Mouse (Mus musculus) heart, embryonic 12.5 days (tissue): ENCODE data around the gene Ispd. TPM values are rescaled to one million over a fixed set of nuclear protein-coding genes. Genes with fewer than 3 reads are reported as not detected.

ENCODE experiments used
- ATAC-seq: fragments of 200-750 bp; cut with Nextera tagmentation; 2 replicates; pipeline ENCODE4 v1.8.0; 2017; ENCODE audit warnings: moderate TSS enrichment, moderate library complexity; ENCODE audit not compliant: insufficient number of reproducible peaks, low FRiP score
- H3K27ac ChIP-seq: fragments of 300-500 bp; sonication (generic); 2 replicates; pipeline ENCODE4 v1.5.1; 2016; ENCODE audit warnings: mild to moderate bottlenecking, moderate library complexity; ENCODE audit not compliant: poor library complexity, severe bottlenecking
- H3K27me3 ChIP-seq: fragments of 300-500 bp; sonication (generic); replicated peaks from 2 replicates; pipeline ENCODE4 v1.6.1; 2016; ENCODE audit warnings: mild to moderate bottlenecking, moderate library complexity
- H3K36me3 ChIP-seq: fragments of 300-500 bp; sonication (generic); 2 replicates; pipeline ENCODE4 v1.6.1; 2016; ENCODE audit warnings: mild to moderate bottlenecking, moderate library complexity
- H3K4me1 ChIP-seq: fragments of 300-500 bp; sonication (generic); replicated peaks from 2 replicates; pipeline ENCODE4 v1.6.1; 2016; ENCODE audit warnings: mild to moderate bottlenecking
- H3K4me2 ChIP-seq: fragments of 300-500 bp; sonication (generic); 2 replicates; pipeline ENCODE4 v1.6.1; 2016; ENCODE audit warnings: mild to moderate bottlenecking, moderate library complexity
- H3K4me3 ChIP-seq: fragments of 300-500 bp; sonication (generic); 2 replicates; pipeline ENCODE4 v1.5.1; 2016; ENCODE audit warnings: mild to moderate bottlenecking
- H3K9ac ChIP-seq: fragments of 300-500 bp; sonication (generic); 2 replicates; pipeline ENCODE4 v1.6.1; 2016; ENCODE audit warnings: mild to moderate bottlenecking, moderate library complexity
- H3K9me3 ChIP-seq: fragments of 300-500 bp; sonication (generic); replicated peaks from 2 replicates; pipeline ENCODE4 v1.6.1; 2016; ENCODE audit warnings: mild to moderate bottlenecking, moderate library complexity
- WGBS: fragments of 180-500 bp; shearing (Covaris S2); methylation state at CpG from one replicate; pipeline ENCODE4 v1.1.7; 2016; 5-methylcytosine and 5-hydroxymethylcytosine counted together
- polyA plus RNA-seq: library from polyadenylated mRNA; unstranded; fragments of >200 nt; fragmentation: Nextera tagmentation; extraction: Ambion mirVana; gene quantifications from 2 replicates; pipeline ENCODE4 v1.2.1, GENCODE M21; 2016

Ispd gene
- polyA plus RNA-seq, 1 experiment from 2014 or later, result 12.5 TPM

DNA sequence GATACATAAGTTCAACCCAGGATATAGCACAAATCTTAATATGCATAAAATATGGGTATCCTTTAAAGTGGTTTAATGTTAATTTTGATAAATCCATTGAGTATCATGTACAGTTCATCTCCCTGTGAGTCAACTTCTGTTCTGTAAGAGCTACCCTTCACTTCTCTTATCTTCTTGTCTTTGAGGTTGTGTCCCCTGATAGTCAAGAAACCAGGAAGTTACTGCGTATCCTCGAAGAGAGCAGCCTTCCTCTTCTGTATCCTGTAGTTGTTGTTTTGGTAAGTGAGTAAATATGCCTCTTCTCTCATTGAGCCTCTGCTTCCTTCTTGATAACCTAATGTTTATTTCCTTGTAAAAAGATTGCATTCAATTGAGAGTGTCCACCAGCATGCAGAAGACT lies 140.5 kb downstream of the Ispd start:
- H3K4me3 ChIP-seq, result no peak overlapping the region
- 43% methylated on average over 2 of the region's 2 CpGs for WGBS
- H3K4me1 ChIP-seq, result 0 out of 2 replicates have a peak, but pooled peaks cover 7% of the 10 kb centered on the region
- no peak overlapping the region for H3K27ac ChIP-seq
- H3K36me3 ChIP-seq, result no peaks in the 10 kb centered on the region
- no peak overlapping the region for H3K9ac ChIP-seq
- no peak for ATAC-seq
- H3K27me3 ChIP-seq, result no peaks in the 10 kb centered on the region
- no peak overlapping the region for H3K4me2 ChIP-seq
- H3K9me3 ChIP-seq, result no peaks in the 10 kb centered on the region

DNA sequence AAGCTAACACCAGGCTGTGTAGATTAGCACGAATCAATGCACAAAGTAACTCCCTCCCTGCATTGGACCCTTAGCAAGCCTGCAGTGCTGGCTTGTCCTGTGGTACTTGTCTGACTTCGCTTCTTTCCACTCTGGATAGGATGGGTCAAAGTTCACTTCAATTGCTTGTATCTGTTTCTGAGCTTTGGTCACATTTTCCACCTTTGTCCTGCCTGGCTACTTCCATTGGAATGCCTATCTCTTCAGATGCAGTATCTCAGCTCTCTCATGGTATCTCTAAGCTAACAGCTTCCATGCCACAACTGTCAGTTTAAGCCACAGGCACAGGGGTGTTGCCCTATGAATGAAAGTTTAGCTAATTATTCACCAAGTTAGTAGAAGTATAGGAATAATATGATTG lies 142.3 kb downstream of the Ispd start:
- ATAC-seq, result no peak
- Histone ChIP-seq H3K27me3 (no peaks in the 10 kb centered on the region), H3K27ac (no peak overlapping the region), H3K9ac (no peak overlapping the region), H3K4me3 (no peak overlapping the region), H3K9me3 (no peaks in the 10 kb centered on the region), H3K36me3 (no peaks in the 10 kb centered on the region), H3K4me1 (0 out of 2 replicates have a peak, but pooled peaks cover 7% of the 10 kb centered on the region), H3K4me2 (no peak overlapping the region)
- 53% methylated on average over 2 of the region's 2 CpGs for WGBS

DNA sequence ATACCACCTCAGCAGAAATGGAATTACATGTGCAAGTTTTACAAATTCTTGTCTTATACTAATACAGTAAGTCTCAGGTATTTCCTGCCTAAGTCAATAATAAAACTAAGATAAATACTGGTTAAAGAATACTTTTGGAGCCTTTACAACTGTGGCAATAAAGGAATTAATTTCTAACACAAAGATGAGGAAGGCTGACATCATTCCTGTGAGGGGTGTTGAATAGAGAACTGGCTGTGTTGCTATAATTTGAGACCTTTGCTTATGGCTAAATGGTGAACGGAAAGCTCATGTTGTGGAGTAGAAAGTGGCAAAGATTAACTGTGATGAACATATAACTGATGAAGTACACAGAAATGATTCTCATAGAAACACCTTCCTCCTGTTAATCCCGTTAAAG lies 149.7 kb downstream of the Ispd start:
- Histone ChIP-seq H3K27me3 (no peaks in the 10 kb centered on the region), H3K9ac (no peak overlapping the region), H3K4me3 (no peak overlapping the region), H3K36me3 (no peaks in the 10 kb centered on the region), H3K4me1 (no peaks in the 10 kb centered on the region), H3K27ac (no peak overlapping the region), H3K9me3 (no peaks in the 10 kb centered on the region), H3K4me2 (no peak overlapping the region)
- no peak for ATAC-seq
- 88% methylated on average over 2 of the region's 2 CpGs for WGBS

DNA sequence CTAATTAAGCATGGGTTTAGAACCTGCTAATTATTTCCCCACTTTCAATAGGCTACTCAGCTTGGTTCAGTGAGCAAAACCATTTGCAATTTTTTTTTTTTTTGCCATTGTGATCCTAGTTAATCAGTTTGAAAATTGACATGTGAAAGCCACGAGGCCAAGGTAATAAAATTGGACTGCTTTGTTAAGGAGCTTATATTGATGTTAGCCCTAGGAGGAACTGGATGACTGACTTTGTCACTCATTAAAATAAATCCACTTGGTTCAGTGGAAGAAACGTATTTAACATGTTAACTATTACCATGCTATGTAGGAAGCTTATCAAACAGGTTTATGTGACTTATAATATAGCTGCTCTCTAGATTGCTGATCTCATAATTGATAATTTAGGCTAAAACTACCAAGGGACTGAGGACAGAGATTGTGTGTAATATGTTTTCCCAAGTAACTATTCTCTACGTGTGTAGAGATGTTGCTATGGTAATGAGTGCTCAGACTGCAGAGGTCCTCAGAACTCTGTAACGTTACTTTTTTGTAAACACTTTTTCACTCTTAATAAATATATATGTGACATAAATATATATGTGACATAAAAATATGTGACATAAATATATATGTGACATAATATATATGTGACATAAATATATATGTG lies 150.3 kb downstream of the Ispd start:
- H3K4me2 ChIP-seq, result no peak overlapping the region
- no peak overlapping the region for H3K9ac ChIP-seq
- WGBS, result 80% methylated on average over 4 of the region's 4 CpGs
- no peaks in the 10 kb centered on the region for H3K36me3 ChIP-seq
- H3K27ac ChIP-seq, result no peak overlapping the region
- H3K4me3 ChIP-seq, result no peak overlapping the region
- H3K4me1 ChIP-seq, result no peaks in the 10 kb centered on the region
- no peak for ATAC-seq
- no peaks in the 10 kb centered on the region for H3K9me3 ChIP-seq
- no peaks in the 10 kb centered on the region for H3K27me3 ChIP-seq

DNA sequence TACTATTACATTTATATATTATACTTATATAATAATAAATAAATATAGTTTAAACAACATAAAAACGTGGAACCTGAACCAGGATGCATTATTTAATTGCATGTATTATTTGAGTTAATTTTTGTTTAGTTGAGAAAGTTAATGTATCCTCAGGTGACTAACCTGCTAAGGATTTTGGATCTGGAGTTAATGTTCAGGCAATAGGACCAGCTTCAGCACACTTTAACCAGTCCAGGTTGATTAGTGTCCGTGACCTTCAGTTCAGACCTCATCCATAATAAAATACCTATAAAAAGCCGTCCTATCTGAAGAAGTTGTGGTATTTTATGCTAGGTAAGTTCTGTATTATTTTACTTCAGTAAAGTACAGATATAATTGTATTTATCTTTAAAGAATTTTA lies 151.3 kb downstream of the Ispd start:
- Histone ChIP-seq H3K4me1 (no peaks in the 10 kb centered on the region), H3K9me3 (no peaks in the 10 kb centered on the region), H3K36me3 (no peaks in the 10 kb centered on the region), H3K27me3 (no peaks in the 10 kb centered on the region), H3K27ac (no peak overlapping the region), H3K9ac (no peak overlapping the region), H3K4me2 (no peak overlapping the region), H3K4me3 (no peak overlapping the region)
- ATAC-seq, result no peak
- 79% methylated on average over 3 of the region's 3 CpGs for WGBS

DNA sequence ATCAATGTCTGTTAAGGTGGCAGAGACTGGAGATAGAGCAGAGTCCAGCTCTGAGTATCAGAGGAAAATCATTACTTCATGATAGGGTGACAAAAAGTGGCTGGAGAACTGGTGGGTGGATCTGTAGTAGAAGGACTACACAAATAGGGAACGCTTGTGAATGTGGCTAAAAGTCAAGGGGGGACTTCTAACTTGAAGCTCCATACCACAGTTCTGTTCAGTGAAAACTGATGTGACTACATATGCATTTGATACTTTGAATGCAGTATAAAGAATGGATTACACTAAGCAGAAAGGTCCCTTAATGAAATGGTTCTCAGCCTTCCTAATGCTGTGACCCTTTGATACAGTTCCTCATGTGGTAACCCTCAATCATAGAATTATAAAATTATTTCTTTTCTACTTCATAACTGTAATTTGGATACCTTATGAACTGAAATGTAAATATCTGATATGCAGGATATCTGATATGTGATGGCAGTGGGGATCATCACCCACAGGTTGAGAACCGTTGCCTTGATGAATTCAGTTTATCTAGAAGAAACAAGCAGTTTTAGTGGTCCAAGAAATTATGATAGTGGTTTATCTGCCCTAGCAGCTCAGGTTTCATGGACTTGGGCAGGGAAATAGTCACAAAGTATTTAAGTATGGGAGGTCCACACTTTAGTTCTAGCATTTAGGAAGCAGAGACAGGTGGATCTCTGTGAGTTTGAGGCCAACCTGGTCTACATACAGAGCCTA lies 152.1 kb downstream of the Ispd start:
- Histone ChIP-seq H3K27ac (no peak overlapping the region), H3K9me3 (no peaks in the 10 kb centered on the region), H3K4me2 (no peak overlapping the region), H3K4me3 (no peak overlapping the region), H3K4me1 (no peaks in the 10 kb centered on the region), H3K36me3 (no peaks in the 10 kb centered on the region), H3K9ac (no peak overlapping the region), H3K27me3 (no peaks in the 10 kb centered on the region)
- 70% methylated on average over 2 of the region's 2 CpGs for WGBS
- ATAC-seq, result no peak

DNA sequence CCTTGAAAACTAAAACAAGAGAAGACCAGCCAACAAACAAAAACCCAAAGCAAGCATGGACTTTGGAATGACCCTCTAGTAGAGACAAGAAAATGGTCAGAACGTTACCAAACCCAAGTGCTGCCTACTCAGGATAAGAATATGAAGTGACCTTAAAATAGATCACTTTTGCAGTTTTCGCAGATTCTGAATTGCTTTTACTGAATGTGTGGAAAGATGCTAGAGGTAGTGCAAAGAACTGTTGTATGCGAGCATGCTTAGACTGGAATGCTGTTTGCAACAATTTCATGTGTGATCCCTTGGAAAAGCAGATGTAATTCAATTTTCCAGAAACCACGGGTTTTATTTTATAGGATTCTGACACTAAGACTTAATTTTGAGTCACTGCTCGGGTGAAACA lies 153.3 kb downstream of the Ispd start:
- no peaks in the 10 kb centered on the region for H3K36me3 ChIP-seq
- no peak overlapping the region for H3K4me2 ChIP-seq
- 74% methylated on average over 5 of the region's 5 CpGs for WGBS
- no peaks in the 10 kb centered on the region for H3K4me1 ChIP-seq
- no peak overlapping the region for H3K9ac ChIP-seq
- H3K9me3 ChIP-seq, result no peaks in the 10 kb centered on the region
- no peak overlapping the region for H3K4me3 ChIP-seq
- ATAC-seq, result no peak
- H3K27ac ChIP-seq, result no peak overlapping the region
- H3K27me3 ChIP-seq, result no peaks in the 10 kb centered on the region

DNA sequence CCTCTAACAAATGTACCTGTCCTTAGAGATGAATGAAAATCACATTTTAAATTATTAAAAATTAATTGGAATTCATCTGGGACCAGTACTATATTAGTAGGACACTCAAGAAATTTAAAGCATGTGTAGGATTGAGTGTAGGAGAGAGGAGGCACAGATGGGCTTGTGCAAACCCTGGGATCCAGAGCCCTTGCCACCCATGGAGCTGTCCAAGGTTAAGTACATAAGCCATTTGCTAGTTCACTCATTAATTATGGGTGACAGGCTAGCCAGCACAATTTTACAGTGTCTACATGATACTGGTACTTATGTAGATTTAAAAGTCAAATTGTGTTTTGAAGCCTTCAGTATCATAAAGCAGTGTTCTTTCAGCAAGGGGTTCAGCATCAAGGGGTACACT lies 164.1 kb downstream of the Ispd start:
- H3K4me1 ChIP-seq, result no peaks in the 10 kb centered on the region
- ATAC-seq, result no peak
- H3K27ac ChIP-seq, result no peak overlapping the region
- H3K4me3 ChIP-seq, result no peak overlapping the region
- no peak overlapping the region for H3K4me2 ChIP-seq
- no peak overlapping the region for H3K9ac ChIP-seq
- H3K9me3 ChIP-seq, result no peaks in the 10 kb centered on the region
- H3K27me3 ChIP-seq, result no peaks in the 10 kb centered on the region
- no peaks in the 10 kb centered on the region for H3K36me3 ChIP-seq

DNA sequence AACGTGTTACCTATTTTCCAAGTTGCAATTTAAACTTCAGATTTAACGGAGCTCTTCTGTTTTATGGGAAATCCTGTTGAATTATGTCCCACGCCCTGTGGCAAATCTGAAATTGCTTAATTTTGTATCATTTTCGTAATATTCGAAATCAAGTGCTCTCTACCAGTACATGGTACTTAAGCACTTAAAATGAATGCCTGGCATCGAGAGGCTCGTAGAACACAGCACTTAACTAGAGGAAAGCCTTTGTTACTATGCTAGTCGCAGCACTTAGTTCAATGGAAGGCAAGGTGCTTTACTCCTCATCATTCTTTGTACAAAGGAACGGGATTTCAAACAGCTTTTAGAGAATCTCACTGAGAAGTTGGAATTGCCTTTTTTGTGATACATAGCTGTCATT lies 168.2 kb downstream of the Ispd start:
- 86% methylated on average over 9 of the region's 9 CpGs for WGBS

DNA sequence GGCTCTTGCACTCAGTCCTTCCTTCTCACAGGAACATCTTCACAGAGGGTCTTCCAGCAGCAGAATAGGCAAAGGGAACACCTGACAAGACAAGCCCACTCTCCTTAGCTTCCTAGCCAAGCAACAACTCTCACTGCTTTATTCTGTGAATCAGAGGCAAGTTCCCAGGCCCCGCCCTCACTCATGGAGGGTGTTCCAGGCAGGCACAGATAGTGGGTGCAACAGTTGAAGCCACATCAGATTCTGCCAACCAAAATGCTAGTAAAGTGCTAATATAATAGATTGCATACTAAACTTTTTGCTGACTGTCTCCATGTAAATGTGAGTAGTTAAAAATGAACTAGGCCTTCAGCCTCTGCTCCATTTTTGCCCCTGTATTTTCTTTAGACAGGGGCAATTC lies 173.4 kb downstream of the Ispd start:
- Histone ChIP-seq H3K4me1 (no peaks in the 10 kb centered on the region), H3K27me3 (no peaks in the 10 kb centered on the region), H3K27ac (no peak overlapping the region), H3K9me3 (no peaks in the 10 kb centered on the region), H3K4me3 (no peak overlapping the region), H3K9ac (no peak overlapping the region), H3K36me3 (no peaks in the 10 kb centered on the region), H3K4me2 (no peak overlapping the region)
- ATAC-seq, result no peak
- WGBS, result 83% methylated on average over 1 of the region's 1 CpGs

More for the DNA sequence above, 168.2 kb downstream of the Ispd start:
- H3K27me3 ChIP-seq, result no peaks in the 10 kb centered on the region
- H3K4me1 ChIP-seq, result no peaks in the 10 kb centered on the region
- no peak for ATAC-seq
- no peak overlapping the region for H3K9ac ChIP-seq
- no peak overlapping the region for H3K4me2 ChIP-seq
- H3K9me3 ChIP-seq, result no peaks in the 10 kb centered on the region
- H3K36me3 ChIP-seq, result no peaks in the 10 kb centered on the region
- H3K27ac ChIP-seq, result no peak overlapping the region
- no peak overlapping the region for H3K4me3 ChIP-seq

DNA sequence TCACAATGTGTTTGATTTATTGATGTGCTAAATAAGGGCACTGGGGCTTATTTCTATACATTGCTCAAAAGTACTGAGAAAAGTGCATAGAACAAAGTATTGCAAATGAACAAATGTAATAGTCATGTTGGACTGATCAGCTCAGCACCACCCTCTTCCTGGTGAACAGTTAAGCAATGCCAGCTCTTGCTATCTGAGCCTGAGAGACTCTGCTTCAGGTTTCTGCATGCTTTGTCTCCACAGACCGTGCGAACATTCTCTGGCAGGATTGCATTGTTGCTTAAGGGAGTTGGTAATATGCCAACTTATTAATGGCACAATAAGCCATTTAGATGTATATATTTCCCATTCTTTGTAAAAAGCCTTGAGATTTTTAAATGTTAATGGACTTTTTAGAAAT lies 182.9 kb downstream of the Ispd start:
- Histone ChIP-seq H3K4me3 (no peak overlapping the region), H3K27ac (no peak overlapping the region), H3K4me2 (no peak overlapping the region), H3K36me3 (no peaks in the 10 kb centered on the region), H3K9me3 (no peaks in the 10 kb centered on the region), H3K27me3 (no peaks in the 10 kb centered on the region), H3K4me1 (no peaks in the 10 kb centered on the region), H3K9ac (no peak overlapping the region)
- no peak for ATAC-seq
- whole genome bisulfite sequencing, result 63% methylated on average over 2 of the region's 2 CpGs

DNA sequence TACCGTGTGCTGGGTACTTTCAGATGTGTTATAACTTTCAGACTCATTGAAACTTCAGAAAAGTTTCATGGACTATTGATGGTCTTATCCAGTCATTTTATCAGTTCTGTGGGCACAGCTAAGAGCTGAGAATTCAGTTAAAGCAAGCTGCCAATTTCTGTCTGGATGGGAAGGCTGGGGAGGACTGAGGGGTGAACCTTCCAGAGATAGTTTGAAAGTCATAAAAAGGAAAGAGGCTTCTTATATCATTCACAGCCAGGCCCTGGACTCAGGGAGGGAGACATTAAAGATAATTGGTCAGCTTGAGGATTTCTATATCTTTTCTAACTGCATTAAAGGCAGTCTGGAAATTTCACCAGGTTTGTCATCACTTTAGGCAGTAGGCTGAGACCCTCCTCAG lies 185.7 kb downstream of the Ispd start:
- 76% methylated on average over 1 of the region's 1 CpGs for WGBS
- H3K27ac ChIP-seq, result no peak overlapping the region
- no peaks in the 10 kb centered on the region for H3K36me3 ChIP-seq
- ATAC-seq, result no peak
- no peaks in the 10 kb centered on the region for H3K9me3 ChIP-seq
- H3K27me3 ChIP-seq, result no peaks in the 10 kb centered on the region
- no peak overlapping the region for H3K4me3 ChIP-seq
- no peak overlapping the region for H3K9ac ChIP-seq
- no peak overlapping the region for H3K4me2 ChIP-seq
- H3K4me1 ChIP-seq, result no peaks in the 10 kb centered on the region
